Mouse (Mus musculus) monocyte, adult 59 days (primary cell): ENCODE measurements around the gene Lsmem1. TPM values are rescaled to one million over a fixed set of nuclear protein-coding genes. Genes with fewer than 3 reads are reported as not detected.

Experiments used
- total RNA-seq, 2 experiments: library from RNA; stranded (reverse); gene quantifications; one replicate each; pipeline ENCODE4 v1.2.4; 2023

Lsmem1 gene
- 1 to 10 TPM; 3.2 to 4.3 TPM for total RNA-seq

GRCm38 (mm10) chr12:40199302-40199701 lies at the start of gene Lsmem1:
TSS of gene Lsmem1 (minus strand) at chr12:40199490.

GRCm38 (mm10) chr12:40248454-40249180 lies 49.3 kb upstream of the Lsmem1 start, which contains the start of gene Ifrd1:
TSS of gene Ifrd1 (minus strand) at chr12:40248504.

GRCm38 (mm10) chr12:40133573-40134271 lies 65.6 kb downstream of the Lsmem1 start, which contains the start of gene Scin:
TSS of gene Scin (minus strand) at chr12:40134228.

Other genes starting within 250 kb of the Lsmem1 start
- gene Arl4a, start 161.5 kb downstream of the Lsmem1 start, total RNA-seq, result 10 to 100 TPM; 18.6 to 21.0 TPM
- gene Scin, start 65.3 kb downstream of the Lsmem1 start, total RNA-seq, result not detected
- gene Ifrd1, start 49.0 kb upstream of the Lsmem1 start, total RNA-seq, result 100 to 1,000 TPM; 773 to 876 TPM
- gene Zfp277, start 246.4 kb upstream of the Lsmem1 start, total RNA-seq, result 10 to 100 TPM; 30.2 to 32.0 TPM
- gene Dock4, start 246.5 kb upstream of the Lsmem1 start, total RNA-seq, result 10 to 100 TPM; 53.4 to 58.0 TPM